Mouse (Mus musculus) liver, adult (tissue): Measurements from ENCODE around the gene Epb41.

Experiments
- GATA4 ChIP-seq: IDR thresholded peaks from 2 replicates; pipeline ENCODE4 v1.6.1; 2014; ENCODE audit warnings: mild to moderate bottlenecking, low read length; ENCODE audit not compliant: insufficient replicate concordance

Epb41 gene

GRCm38 (mm10) chr4:132039521-132039920 lies 35.6 kb downstream of the Epb41 start:
- TF ChIP-seq GATA4: no peak

- no peak for TF ChIP-seq GATA4
Observed at GRCm38 (mm10) chr4:132038809-132039208, 36.3 kb downstream of the Epb41 start.

GRCm38 (mm10) chr4:132037991-132038390 lies 37.1 kb downstream of the Epb41 start:
- no peak for TF ChIP-seq GATA4

- TF ChIP-seq GATA4: no peak
Observed at GRCm38 (mm10) chr4:132037137-132037536, 38.0 kb downstream of the Epb41 start.

- no peak for TF ChIP-seq GATA4
Observed at GRCm38 (mm10) chr4:132034242-132034641, 40.9 kb downstream of the Epb41 start.

GRCm38 (mm10) chr4:132033183-132033582 lies 41.9 kb downstream of the Epb41 start:
- no peak for TF ChIP-seq GATA4

GRCm38 (mm10) chr4:132029851-132030741 lies 45.0 kb downstream of the Epb41 start:
- TF ChIP-seq GATA4: no peak

- TF ChIP-seq GATA4: no peak
Observed at GRCm38 (mm10) chr4:132027806-132028205, 47.3 kb downstream of the Epb41 start.

- no peak for TF ChIP-seq GATA4
Observed at GRCm38 (mm10) chr4:132027167-132027566, 48.0 kb downstream of the Epb41 start.

- no peak for TF ChIP-seq GATA4
Observed at GRCm38 (mm10) chr4:132025738-132026527, 49.2 kb downstream of the Epb41 start.

- TF ChIP-seq GATA4: no peak
Observed at GRCm38 (mm10) chr4:132025264-132025663, 49.9 kb downstream of the Epb41 start.

- TF ChIP-seq GATA4: no peak
Observed at GRCm38 (mm10) chr4:132023816-132024215, 51.3 kb downstream of the Epb41 start.

GRCm38 (mm10) chr4:132022639-132023038 lies 52.5 kb downstream of the Epb41 start:
- no peak for TF ChIP-seq GATA4

GRCm38 (mm10) chr4:132021883-132022282 lies 53.2 kb downstream of the Epb41 start:
- TF ChIP-seq GATA4: no peak

- TF ChIP-seq GATA4: no peak
Observed at GRCm38 (mm10) chr4:132018547-132018946, 56.6 kb downstream of the Epb41 start.

- TF ChIP-seq GATA4: no peak
Observed at GRCm38 (mm10) chr4:132015374-132015773, 59.7 kb downstream of the Epb41 start.
